Mouse (Mus musculus): ENCODE data around the gene Snx27.

Snx27 gene

GRCm38 (mm10) chr3:94582456-94582891, at the start of gene Snx27:
TSS of gene Snx27 (minus strand) at chr3:94582716.
- in situ Hi-C loops (cut with MboI; ENCODE audit: low pct_unique_long_range_greater_than_20kb in 1 of 2, low sequenced_read_pairs in 2 of 2, unreplicated experiment in 1 of 2): no loop called here

GRCm38 (mm10) chr3:94629876-94630275, 47.4 kb upstream of the Snx27 start:
- in situ Hi-C loops (cut with MboI; ENCODE audit: low pct_unique_long_range_greater_than_20kb in 1 of 2, low sequenced_read_pairs in 2 of 2, unreplicated experiment in 1 of 2): loop anchor here in 1 of 2 experiments (10.0 kb wide), 1 partner anchor 95 kb away; no protein-coding TSS in a partner anchor

DNA sequence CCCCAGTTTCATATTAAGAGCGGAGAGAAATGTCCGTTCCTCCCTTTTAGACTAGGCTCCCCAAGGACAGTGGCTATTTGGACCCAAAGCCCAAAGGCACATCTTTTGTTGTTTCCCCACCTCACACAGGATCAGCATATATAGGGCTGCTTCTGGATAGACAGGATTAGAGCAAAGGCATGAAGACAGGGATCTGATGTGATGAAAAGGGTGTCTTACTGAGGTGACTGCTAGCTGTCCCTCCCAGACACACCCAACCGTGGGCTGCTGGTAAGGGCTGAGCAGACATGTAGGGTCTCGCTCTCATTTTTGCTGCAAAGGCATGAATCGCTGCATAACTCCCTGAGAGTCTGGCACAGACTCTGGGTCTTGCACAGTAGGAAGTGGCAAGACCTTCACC, 46.2 kb upstream of the Snx27 start:
- in situ Hi-C loops (cut with MboI; ENCODE audit: low pct_unique_long_range_greater_than_20kb in 1 of 2, low sequenced_read_pairs in 2 of 2, unreplicated experiment in 1 of 2): no loop called here

- in situ Hi-C loops (cut with MboI; ENCODE audit: low pct_unique_long_range_greater_than_20kb in 1 of 2, low sequenced_read_pairs in 2 of 2, unreplicated experiment in 1 of 2): no loop called here
Measured at GRCm38 (mm10) chr3:94624281-94624680, 41.8 kb upstream of the Snx27 start.

DNA sequence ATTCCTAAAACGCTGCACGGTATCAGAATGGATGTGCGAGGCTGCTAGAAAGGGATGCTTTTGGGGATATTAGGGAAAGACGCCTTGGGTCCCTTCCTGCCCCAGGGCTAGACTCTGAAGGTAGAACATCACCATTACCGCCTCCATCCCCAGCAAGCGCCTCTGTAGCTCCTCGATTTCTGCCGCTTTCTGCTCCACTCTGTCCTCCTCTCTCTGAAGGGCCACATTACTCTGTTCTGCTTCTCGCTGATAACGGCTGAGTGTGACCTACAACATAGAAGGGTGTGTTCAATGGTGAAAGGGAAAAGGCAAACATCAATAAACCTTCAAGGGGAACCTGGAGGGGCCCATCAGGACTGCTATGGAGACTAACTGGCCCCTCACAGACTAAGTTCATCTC, 40.0 kb upstream of the Snx27 start:
- in situ Hi-C loops (cut with MboI; ENCODE audit: low pct_unique_long_range_greater_than_20kb in 1 of 2, low sequenced_read_pairs in 2 of 2, unreplicated experiment in 1 of 2): no loop called here

- in situ Hi-C loops (cut with MboI; ENCODE audit: low pct_unique_long_range_greater_than_20kb in 1 of 2, low sequenced_read_pairs in 2 of 2, unreplicated experiment in 1 of 2): no loop called here
Measured at GRCm38 (mm10) chr3:94621740-94622507, 39.4 kb upstream of the Snx27 start.

- in situ Hi-C loops (cut with MboI; ENCODE audit: low pct_unique_long_range_greater_than_20kb in 1 of 2, low sequenced_read_pairs in 2 of 2, unreplicated experiment in 1 of 2): no loop called here
Measured at GRCm38 (mm10) chr3:94616717-94617116, 34.2 kb upstream of the Snx27 start.

GRCm38 (mm10) chr3:94613258-94613878, 30.9 kb upstream of the Snx27 start:
- in situ Hi-C loops (cut with MboI; ENCODE audit: low pct_unique_long_range_greater_than_20kb in 1 of 2, low sequenced_read_pairs in 2 of 2, unreplicated experiment in 1 of 2): no loop called here

- in situ Hi-C loops (cut with MboI; ENCODE audit: low pct_unique_long_range_greater_than_20kb in 1 of 2, low sequenced_read_pairs in 2 of 2, unreplicated experiment in 1 of 2): no loop called here
Measured at GRCm38 (mm10) chr3:94612274-94612673, 29.8 kb upstream of the Snx27 start.

- in situ Hi-C loops (cut with MboI; ENCODE audit: low pct_unique_long_range_greater_than_20kb in 1 of 2, low sequenced_read_pairs in 2 of 2, unreplicated experiment in 1 of 2): no loop called here
Measured at GRCm38 (mm10) chr3:94611834-94612233, 29.3 kb upstream of the Snx27 start.

DNA sequence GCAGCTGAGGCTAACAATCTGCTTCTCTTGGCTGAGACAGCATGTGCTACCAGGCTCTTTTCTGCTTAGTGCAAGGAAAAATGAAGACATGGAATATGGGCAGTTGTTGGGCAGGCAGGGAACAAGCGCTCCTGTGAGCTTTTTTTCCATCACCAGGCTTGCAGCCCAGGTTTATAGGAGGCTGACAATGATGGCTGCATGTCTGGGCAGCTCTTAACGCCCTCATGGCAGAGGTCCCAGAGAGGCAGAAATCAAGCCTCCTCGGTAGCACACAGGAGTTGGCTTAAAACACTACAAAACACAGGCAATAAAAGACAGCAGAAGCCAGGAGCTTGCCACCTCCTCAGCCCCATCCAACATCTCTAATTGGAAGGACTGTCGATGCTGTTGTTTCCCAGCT, 28.8 kb upstream of the Snx27 start:
- in situ Hi-C loops (cut with MboI; ENCODE audit: low pct_unique_long_range_greater_than_20kb in 1 of 2, low sequenced_read_pairs in 2 of 2, unreplicated experiment in 1 of 2): no loop called here

- in situ Hi-C loops (cut with MboI; ENCODE audit: low pct_unique_long_range_greater_than_20kb in 1 of 2, low sequenced_read_pairs in 2 of 2, unreplicated experiment in 1 of 2): no loop called here
Measured at GRCm38 (mm10) chr3:94610581-94610980, 28.1 kb upstream of the Snx27 start.

DNA sequence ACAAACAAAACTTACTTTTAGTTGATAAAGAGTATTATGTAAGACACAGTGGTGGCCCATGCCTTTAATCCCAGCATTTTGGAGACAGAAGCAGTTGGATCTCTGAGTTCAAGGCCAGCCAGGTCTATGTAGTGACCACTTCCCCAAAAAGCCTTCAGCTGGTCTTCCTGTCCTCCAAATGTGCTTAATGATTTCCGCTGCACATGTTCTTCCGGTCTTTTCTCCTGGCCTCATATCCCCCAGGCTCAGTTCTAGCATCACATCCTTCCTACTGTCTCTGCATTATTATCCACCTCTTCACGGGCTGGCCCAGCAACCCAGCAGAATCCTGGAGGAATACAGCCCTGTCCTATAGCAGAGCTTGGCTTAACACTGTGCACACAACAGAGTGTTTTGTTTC, 27.1 kb upstream of the Snx27 start:
- in situ Hi-C loops (cut with MboI; ENCODE audit: low pct_unique_long_range_greater_than_20kb in 1 of 2, low sequenced_read_pairs in 2 of 2, unreplicated experiment in 1 of 2): no loop called here

DNA sequence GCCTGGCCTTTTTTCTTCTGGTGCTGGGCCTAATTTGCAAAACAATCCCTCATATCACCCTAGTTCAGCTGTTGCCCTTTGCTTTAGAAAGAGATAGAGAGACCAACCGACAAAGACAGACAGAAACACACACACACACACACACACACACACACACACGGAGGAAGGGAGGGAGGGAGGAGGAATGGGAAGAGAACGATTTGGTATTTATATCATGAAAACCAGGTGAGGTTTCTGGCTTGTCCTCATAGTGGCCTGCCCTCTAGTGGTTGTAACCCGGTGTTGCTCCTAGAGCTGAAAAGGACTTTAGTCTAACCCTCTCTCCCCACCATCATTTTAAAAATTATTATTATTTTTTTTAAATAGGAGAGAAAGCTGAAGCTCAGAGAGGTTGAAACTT, 19.4 kb upstream of the Snx27 start:
- in situ Hi-C loops (cut with MboI; ENCODE audit: low pct_unique_long_range_greater_than_20kb in 1 of 2, low sequenced_read_pairs in 2 of 2, unreplicated experiment in 1 of 2): no loop called here

DNA sequence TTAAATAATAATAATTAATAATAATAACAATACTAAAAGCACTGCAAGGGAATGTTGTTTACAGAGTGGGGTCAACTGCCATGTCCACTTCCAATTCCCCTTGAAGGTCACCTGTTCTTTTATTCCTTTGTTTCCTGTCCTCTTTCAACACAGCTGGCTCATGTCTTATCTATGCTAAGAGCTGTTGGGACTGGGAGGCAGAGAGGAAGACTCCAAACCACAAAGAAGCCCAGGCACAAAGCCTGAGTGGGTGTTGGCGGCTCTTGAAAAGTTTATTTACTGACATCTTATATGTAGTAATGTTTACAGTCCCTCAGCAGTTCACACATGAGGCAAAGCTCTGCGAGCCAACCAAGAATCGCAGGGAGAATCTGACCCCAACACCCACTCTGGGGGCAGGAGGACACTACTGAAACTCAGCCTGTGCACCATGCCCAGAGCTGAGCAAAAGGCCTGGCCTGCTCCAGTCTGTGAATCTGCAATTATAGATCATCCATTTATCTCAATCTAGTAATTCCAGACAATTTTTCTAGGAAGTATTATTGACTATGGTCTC, 14.8 kb upstream of the Snx27 start:
- in situ Hi-C loops (cut with MboI; ENCODE audit: low pct_unique_long_range_greater_than_20kb in 1 of 2, low sequenced_read_pairs in 2 of 2, unreplicated experiment in 1 of 2): loop anchor here in 1 of 2 experiments (10.0 kb wide), 1 partner anchor 143 kb away; no protein-coding TSS in a partner anchor

GRCm38 (mm10) chr3:94595871-94596287, 13.4 kb upstream of the Snx27 start:
- in situ Hi-C loops (cut with MboI; ENCODE audit: low pct_unique_long_range_greater_than_20kb in 1 of 2, low sequenced_read_pairs in 2 of 2, unreplicated experiment in 1 of 2): loop anchor here in 1 of 2 experiments (10.0 kb wide), 1 partner anchor 141 kb away; no protein-coding TSS in a partner anchor

DNA sequence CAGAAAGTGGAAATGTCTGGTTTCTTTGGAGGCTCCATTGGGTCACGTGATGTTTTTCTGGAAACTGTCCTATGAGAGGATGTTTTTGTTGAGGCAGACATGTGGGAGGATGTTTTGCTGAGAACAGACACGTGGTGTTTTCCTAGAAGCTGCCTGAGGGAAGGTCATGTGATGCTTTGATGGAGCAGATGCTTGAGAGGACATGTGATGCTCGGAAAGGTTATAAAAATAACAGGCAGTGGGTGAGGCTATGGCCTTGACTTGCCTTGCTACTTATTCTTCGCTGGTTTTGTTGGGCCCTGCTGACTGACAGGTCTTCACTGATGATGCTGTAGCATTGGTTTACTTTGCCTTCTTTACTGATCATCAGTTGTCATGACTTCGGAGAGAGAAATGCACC, 8.6 kb upstream of the Snx27 start:
- in situ Hi-C loops (cut with MboI; ENCODE audit: low pct_unique_long_range_greater_than_20kb in 1 of 2, low sequenced_read_pairs in 2 of 2, unreplicated experiment in 1 of 2): loop anchor here in 1 of 2 experiments (10.0 kb wide), 1 partner anchor 136 kb away; no protein-coding TSS in a partner anchor

DNA sequence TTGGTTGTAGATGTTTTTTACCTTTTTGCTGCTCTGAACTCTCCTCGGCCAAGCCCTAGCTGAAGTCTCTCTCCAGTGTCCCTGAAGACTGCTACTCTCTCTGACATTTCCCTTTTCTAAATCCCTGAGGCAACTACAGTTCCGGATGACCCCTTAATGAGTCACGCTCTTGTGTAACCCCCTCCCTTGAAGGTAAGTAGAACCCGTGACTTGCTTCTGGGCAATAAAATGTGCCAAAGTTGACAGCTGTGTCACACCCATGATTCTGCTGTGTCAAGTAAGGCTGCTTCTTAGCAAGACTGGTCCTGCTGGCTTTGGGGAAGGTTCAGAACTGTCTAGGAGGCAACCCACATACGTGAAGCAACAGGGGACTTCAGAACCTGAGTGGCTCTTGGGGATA, 5.4 kb upstream of the Snx27 start:
- in situ Hi-C loops (cut with MboI; ENCODE audit: low pct_unique_long_range_greater_than_20kb in 1 of 2, low sequenced_read_pairs in 2 of 2, unreplicated experiment in 1 of 2): no loop called here

DNA sequence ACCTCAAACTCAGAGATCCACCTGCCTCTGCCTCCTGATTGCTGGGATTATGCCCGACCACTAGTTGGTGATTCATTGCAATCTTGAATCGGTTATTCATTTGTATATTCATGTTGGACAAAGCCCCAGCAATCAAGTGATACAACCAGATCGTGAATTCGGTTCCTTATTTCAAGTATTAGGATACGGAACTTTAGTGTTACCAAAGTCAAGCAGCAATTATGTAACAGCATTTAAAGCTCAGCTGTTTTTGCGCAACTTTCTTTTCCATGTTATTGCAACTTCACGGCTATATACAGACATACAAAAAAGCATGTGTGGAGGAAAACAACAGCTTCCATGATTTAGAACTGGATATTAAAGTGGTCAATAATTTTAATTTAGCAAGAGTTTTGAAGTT, 428 bp upstream of the Snx27 start:
- in situ Hi-C loops (cut with MboI; ENCODE audit: low pct_unique_long_range_greater_than_20kb in 1 of 2, low sequenced_read_pairs in 2 of 2, unreplicated experiment in 1 of 2): no loop called here
